Mouse (Mus musculus): ENCODE results near the gene Eif4a3.
"Not testable (repeated sequence)": the region's sequence is repeated elsewhere in the genome, so short reads cannot be mapped to it uniquely, and the experiment has no call there.

The Eif4a3 gene

DNA sequence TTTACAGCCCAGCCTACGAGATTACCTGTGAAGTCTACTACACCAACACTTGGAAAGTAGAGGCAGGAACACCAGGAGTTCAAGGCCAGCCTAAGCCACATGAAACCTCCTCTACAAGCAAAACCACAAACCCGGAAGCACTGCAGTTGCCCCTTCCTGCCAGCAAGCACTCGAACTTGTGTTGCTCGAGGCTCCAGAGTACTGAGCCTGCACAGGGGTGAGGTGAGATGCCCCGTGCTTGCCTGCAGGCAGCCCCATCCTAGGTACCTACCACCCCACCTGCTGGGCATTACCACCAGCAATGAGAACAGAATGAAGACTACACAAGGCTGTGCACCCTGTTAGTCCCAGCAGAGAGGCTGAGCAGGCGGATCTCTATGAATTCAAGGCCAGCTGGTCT, 1.9 kb downstream of the Eif4a3 start:
- no peak for DNase-seq

GRCm38 (mm10) chr11:119292861-119293260, 7.0 kb downstream of the Eif4a3 start:
- DNase-seq, result not testable (repeated sequence)

- DNase-seq, result no peak
Observed at GRCm38 (mm10) chr11:119287207-119287992, 12.5 kb downstream of the Eif4a3 start.

- DNase-seq, result no peak
Observed at GRCm38 (mm10) chr11:119285791-119286527, 13.9 kb downstream of the Eif4a3 start.

DNA sequence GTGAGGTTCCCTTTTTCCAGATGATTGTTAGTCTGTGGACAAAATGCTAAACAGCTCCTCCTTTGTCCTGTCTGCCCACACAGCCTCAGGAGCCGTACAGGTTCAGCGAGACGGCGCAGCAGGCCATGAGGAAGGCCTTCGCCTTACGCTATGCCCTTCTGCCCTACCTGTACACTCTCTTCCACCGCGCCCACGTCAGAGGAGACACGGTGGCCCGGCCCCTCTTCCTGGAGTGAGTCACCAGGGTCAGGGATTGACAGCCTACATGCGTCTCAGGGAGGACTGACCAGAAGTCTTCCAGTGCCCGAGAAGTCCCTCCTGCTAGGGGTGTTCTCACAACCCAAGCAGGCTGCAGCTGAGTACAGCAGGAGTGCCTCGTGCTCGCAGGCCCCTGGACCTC, 18.9 kb downstream of the Eif4a3 start:
- DNase-seq, result no peak

DNA sequence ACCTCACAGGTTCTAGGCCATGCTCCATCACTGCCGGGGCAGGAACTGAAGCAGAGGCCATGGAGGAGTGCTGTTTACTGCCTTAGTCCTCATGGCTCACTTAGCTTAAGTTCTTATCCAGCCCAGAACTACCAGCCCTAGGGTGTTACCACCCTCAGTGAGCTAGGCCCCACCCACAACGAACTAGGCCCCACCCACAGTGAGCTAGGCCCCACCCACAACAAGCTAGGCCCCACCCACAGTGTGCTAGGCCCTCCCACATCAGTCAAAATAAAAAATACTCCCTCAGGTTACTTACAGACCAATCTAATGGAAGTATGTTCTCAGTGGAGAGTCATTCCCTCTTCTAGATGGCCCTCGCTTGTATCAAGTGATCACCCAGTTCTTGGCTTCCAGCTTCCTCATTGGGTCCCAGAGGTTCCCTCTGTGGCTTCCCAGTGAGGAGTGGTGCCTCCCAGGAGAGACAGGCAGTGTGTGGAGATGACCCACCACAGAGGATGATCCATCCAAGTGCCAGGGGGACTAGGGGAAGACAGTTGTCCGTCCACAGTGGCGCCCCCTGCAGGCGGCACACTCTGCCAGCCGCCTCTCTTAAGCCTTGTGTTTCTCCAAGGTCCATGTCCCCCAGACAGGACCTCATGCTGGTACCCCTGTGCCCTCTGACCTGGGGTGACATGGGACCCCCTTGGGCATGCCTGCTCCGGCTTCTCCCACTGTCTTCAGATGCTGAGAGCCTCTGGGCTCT, 26.5 kb downstream of the Eif4a3 start:
- DNase-seq, result no peak

DNA sequence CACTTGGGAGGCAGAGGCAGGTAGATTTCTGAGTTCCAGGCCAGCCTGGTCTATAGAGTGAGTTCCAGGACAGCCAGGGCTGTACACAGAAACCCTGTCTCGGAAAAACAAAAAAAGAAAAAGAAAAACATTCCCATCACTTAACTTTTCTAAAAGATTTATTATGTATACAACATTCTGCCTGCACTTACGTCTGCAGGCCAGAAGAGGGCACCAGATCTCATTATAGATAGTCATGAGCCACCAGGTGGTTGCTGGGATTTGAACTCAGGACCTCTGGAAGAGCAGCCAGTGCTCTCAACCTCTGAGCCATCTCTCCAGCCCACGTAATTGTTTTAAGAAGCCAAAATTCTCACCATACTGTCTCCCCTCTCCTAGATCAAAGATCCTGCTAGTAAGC, 27.4 kb downstream of the Eif4a3 start:
- DNase-seq, result not testable (repeated sequence)

DNA sequence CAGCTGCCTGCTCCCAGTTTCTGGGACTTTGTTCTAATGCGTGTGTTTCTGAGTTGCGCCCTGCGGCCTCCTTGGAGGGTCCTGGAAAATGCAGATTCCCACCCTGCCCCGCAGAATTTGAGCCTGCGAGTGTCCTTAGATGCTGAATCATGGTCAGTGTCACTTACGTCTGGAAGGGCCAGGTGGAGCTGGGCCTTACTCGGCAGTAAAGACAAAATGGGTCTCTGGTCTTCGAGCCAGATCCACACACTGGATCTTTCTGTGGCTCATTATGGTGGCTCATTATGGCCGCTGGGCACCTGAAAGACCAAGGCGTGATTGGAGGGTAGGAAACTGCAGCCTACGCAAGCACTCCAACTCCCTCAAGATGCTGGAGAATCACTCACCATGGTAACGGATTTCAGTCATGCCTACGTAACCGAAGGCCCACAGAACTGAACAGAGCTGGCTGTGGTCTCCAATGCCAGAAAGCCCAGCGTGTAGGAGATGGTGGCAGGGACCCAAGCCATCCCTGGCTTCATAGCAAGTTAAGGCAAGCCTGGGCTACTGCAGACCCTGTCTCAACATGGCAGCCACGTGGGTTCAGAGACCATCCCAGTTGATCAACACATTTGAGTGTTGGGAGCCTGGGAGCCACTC, 31.2 kb downstream of the Eif4a3 start:
- DNase-seq, result no peak

GRCm38 (mm10) chr11:119267768-119268556, 31.9 kb downstream of the Eif4a3 start, which contains the start of gene Gaa:
TSS of gene Gaa (plus strand) at chr11:119267887.
- peak; percentile 96 for DNase-seq

DNA sequence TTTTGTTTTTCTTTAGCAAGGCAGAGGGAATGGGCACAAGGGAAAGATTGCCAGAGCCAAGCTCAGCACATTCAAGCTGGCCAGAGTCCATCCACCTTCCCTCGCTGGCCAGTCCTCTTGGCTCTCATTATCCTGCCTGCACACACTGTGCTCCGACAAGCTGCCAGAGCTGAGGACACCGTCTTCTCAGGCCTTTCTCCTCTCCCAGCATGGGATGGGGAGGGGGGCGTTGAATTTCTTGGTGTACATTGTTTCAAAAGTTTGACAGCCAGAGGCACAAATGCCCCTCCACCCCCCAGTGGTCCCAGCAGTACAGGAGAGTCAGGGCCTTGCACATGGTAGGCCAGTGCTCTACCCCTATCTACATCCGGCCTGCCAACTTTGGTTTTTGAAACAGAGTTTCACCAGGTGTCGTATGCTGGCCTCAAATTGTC, 32.6 kb downstream of the Eif4a3 start:
- DNase-seq, result no peak

GRCm38 (mm10) chr11:119265811-119266210, 34.1 kb downstream of the Eif4a3 start:
- no peak for DNase-seq

DNA sequence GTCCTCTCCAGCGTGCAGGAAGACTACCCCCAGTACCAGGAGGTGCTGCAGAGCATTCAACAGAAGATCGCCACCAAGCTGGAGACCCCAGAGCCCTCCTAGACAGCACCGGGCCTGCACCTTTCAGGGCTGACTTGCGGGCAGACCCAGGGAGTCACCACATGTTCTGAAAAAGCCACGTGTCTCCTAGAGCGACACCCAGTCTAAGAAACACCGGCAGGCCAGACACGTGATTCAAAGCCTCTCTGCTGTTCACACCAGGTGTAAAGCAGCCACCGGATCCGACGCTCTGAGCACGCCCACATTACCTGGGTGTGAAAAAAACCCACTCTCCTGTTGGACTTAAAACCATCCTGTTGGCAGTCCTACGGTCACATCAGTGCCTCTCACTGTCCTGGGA, 35.5 kb downstream of the Eif4a3 start:
- no peak for DNase-seq

DNA sequence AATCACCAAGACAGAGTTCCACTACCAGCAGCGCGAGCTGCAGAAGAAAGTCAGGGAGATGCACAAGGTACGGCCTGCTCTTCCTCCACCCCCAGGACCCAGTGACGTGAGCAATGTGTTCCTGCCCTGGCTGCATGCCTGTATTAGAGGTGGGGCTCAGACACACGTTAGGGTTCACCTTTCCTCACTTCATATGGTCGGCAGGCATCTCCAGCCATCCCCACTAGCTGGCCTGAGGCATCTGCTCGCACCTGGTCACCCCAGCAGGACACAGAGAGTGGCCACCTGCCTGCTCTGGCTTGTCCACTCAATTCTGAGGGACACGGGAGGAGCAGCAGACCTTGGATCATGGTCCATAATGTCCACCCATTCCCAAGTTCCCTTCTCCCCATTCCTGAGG, 39.9 kb downstream of the Eif4a3 start:
- DNase-seq, result no peak

DNA sequence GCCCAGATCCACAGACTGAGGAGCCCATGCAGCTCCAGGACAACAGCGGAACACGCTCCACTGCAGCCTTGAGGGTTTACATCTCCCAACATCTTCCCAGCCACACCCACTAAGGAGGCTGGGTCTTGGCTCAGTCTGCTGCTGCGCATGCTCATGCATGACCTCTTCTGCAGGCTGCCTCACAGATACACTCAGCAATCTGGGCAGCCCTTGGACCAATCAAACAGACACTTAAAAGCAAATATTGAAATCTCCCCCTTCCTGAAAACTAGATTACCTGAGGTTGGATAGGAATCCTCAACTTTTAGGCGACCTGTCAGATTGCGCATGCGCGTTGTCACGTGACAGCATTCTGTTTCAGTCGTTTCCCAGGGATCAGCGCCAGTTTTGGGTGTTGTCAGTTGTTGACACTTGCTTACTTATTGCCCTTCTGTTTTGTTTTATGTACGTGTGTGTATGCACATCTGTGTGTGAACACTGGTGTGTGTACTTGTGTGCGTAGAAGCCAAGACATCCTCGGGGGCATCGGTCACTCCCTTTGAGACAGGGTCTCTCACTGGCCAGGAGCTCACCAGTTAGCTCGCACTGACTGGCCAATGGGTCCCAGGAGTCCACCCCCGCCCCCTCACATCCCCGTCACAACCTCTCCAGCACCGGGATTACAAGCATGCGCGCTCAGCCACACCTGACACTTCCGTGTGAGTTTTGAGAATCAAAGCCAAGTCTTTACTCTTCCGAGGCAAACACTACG, 41.1 kb downstream of the Eif4a3 start:
- DNase-seq, result peak; percentile 65

DNA sequence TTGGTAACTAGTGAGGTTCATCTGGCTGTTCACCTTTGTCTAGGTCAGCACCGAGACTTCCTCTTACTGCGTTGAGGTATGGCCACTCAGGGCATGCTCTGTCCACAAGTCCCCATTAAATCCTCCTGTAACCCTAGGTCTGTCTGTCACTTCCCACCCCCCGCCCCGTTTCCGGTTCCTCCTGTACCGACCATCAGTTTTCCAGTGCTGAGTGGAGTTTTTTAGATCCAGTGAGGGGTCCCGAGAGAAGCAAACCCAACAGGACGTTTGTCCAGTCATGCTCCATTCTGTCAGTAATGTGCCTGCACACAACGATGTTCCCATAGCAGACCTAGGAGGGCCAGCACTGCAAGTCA, 41.7 kb downstream of the Eif4a3 start:
- DNase-seq, result no peak

- not testable (repeated sequence) for DNase-seq
Observed at GRCm38 (mm10) chr11:119256557-119256956, 43.3 kb downstream of the Eif4a3 start.

- DNase-seq, result peak; percentile 85
Observed at GRCm38 (mm10) chr11:119252854-119253541, 46.9 kb downstream of the Eif4a3 start.

DNA sequence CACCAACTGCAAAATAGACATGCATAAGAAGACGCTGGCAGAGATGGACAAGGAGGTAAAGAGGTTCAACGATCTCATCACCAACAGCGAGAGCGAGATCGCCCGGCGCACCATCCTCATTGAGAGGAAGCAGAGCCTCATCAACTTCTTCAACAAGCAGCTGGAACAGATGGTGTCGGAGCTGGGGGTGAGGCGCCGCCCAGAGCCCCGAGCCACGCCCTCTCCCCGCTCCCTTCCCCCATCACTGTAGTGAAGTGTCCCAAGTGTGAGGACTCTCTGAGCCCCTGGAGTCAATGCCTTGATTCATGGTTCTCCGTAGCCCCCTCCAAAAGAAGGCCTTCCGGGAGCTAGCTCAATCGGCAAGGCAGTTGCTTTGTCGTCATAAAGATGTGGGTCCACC, 48.9 kb downstream of the Eif4a3 start:
- DNase-seq, result peak; percentile 52

DNA sequence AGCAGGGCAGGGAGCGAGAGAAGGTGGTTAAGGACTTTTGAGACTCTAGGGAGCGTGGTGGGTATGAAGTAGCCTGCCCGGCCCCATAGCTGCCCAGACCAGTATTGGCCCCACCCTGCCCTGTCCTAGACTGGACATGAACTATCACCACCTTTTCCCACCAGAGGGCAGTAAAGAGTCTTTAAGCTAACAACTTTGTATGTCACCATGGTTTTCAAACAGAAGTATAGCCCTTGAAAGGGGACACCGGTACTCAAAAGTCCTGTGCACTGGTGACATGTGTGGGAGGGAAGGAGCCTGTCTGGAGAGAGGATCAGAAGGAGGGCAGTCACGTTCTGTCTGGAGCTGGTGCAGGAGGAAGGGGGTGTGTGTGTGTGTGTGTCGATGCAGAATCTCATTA, 50.9 kb downstream of the Eif4a3 start:
- peak; percentile 91 for DNase-seq

- not testable (repeated sequence) for DNase-seq
Observed at GRCm38 (mm10) chr11:119245543-119245942, 54.3 kb downstream of the Eif4a3 start.

DNA sequence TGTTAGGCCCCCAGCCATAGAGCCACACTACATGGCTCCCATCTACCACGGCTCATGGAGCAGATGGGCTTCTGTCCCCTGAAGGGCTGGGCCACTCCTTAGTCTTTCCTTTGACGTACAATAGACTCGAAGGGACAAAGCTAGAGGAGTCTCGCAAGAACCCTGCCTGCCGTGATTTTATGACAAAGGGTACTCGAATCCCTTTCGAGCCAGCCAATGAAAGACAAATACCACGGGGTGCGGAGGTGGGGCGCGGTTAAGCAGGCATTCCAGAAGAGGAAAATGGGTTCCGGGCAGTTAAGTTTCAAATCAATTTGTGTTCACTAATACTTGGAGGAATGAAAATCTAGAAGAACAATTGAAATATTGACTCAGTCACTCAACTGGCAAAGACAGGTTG, 60.4 kb downstream of the Eif4a3 start:
- DNase-seq, result no peak
